ENCODE assay signal across 28 mouse cellular contexts in the genomic region with DNA sequence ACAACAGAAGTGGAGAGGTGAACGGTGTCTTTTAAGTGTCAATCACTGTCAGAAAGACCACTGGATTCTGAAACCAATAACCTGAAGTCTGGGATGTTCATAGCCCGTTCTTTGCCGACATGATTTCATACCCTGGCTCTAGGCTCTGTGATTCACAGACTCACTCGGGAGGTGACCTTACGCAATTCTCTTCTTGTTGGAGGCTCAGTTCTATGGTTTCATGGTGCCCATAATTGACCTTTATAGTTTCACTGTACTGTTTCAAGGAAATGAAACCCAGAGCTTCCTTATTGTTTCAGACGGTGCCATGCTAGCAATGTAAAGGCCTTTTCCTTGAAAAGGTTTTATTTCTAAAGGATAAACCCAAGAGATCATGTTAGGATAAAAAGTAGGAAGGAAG. TPM values are rescaled to one million over a fixed set of nuclear protein-coding genes. Genes with fewer than 3 reads are reported as not detected.
DNase-seq lines count a peak whose midpoint lies in the region; ATAC-seq and TF ChIP-seq lines count a peak whose summit lies in the region.
"Had no signal": no experiment of that assay in that cellular context is flagged by ENCODE, and none has a peak within 500 bp of the region (broad histone marks: within the 10 kb centered on the region; RNA-seq: fewer than 3 reads in every experiment).

No protein-coding gene starts in this region.

- peaks cover 57% of the 10 kb centered on the region for H3K4me1 ChIP-seq in cerebellum, adult 2 months (ENCODE audit: control insufficient read depth, insufficient read depth, low read length)
- 0 out of 2 replicates have a peak, but pooled peaks cover 5% of the 10 kb centered on the region for H3K4me1 ChIP-seq in intestine, embryonic 15.5 days (replicated peaks)
- H3K4me1 ChIP-seq: embryonic facial prominence, embryonic 12.5 days; limb, embryonic 15.5 days; stomach, embryonic 15.5 days had no signal

- no peak for TF ChIP-seq CTCF in cerebellum, adult 2 months (IDR thresholded peaks at IDR 0.05; ENCODE audit: borderline replicate concordance, insufficient read depth, low read depth, low read length)

- peak overlapping the region; percentile 73; the same call in 1 of the 2 replicates for H3K27ac ChIP-seq in cerebellum, adult 2 months (ENCODE audit: insufficient read depth, low read length)
- no peak overlapping the region for H3K27ac ChIP-seq in intestine, embryonic 15.5 days
- H3K27ac ChIP-seq: embryonic facial prominence, embryonic 12.5 days; hindbrain, embryonic 14.5 days; limb, embryonic 10.5 days; limb, embryonic 15.5 days; midbrain, embryonic 13.5 days; stomach, embryonic 15.5 days had no signal

- H3K9ac ChIP-seq in intestine, embryonic 15.5 days = no peak overlapping the region
- H3K9ac ChIP-seq: embryonic facial prominence, embryonic 12.5 days; hindbrain, embryonic 14.5 days; limb, embryonic 15.5 days; midbrain, embryonic 13.5 days; stomach, embryonic 15.5 days had no signal

- no peak for TF ChIP-seq POLR2A in cerebellum, adult 2 months (IDR thresholded peaks at IDR 0.05; ENCODE audit: borderline replicate concordance, insufficient read depth, low read length)

- no peak overlapping the region for H3K4me2 ChIP-seq in intestine, embryonic 15.5 days (replicated peaks)
- H3K4me2 ChIP-seq: embryonic facial prominence, embryonic 12.5 days; heart, embryonic 11.5 days; hindbrain, embryonic 14.5 days; limb, embryonic 15.5 days; midbrain, embryonic 13.5 days; stomach, embryonic 15.5 days had no signal

- 49% methylated on average over 6 of the region's 6 CpGs for WGBS in cerebellum, adult 2 months
- 78% methylated on average over 6 of the region's 6 CpGs for WGBS in intestine, embryonic 15.5 days

- H3K9me3 ChIP-seq in intestine, embryonic 15.5 days = no peaks in the 10 kb centered on the region
- H3K9me3 ChIP-seq: embryonic facial prominence, embryonic 12.5 days; limb, embryonic 10.5 days; limb, embryonic 15.5 days; midbrain, embryonic 13.5 days; stomach, embryonic 15.5 days had no signal

- no peaks in the 10 kb centered on the region for H3K27me3 ChIP-seq in cerebellum, adult 2 months (ENCODE audit: control insufficient read depth, insufficient read depth, low read length)
- no peaks in the 10 kb centered on the region for H3K27me3 ChIP-seq in intestine, embryonic 15.5 days (replicated peaks)
- H3K27me3 ChIP-seq: embryonic facial prominence, embryonic 12.5 days; limb, embryonic 15.5 days; midbrain, embryonic 13.5 days; Patski; stomach, embryonic 15.5 days had no signal

- no peaks in the 10 kb centered on the region for H3K36me3 ChIP-seq in intestine, embryonic 15.5 days
- H3K36me3 ChIP-seq: embryonic facial prominence, embryonic 12.5 days; limb, embryonic 10.5 days; limb, embryonic 15.5 days; midbrain, embryonic 13.5 days; stomach, embryonic 15.5 days had no signal

- DNase-seq in cerebellum, adult 2 months = peak in 1 of 2 experiments; percentile 26
- DNase-seq in 3T3-L1 (ENCODE audit: low read depth, low spot score) = peak; percentile 6
- no peak for DNase-seq in thymus, postnatal 36 days
- DNase-seq in adrenal gland, postnatal 4 days (ENCODE audit: low spot score in 2 of 2) = no peak
- DNase-seq: adrenal gland, postnatal 10 days; cerebellum, adult 8-10 months; cerebellum, postnatal 36 days; embryo, embryonic 11 days; gastrocnemius, postnatal 14 days; heart, adult 18-20 months; heart, postnatal 4 days; kidney, adult 2 months; kidney, postnatal 4 days; layer of hippocampus, postnatal 36 days; lung, postnatal 36 days had no signal

- H3K4me3 ChIP-seq in cerebellum, adult 2 months (replicated peaks; ENCODE audit: insufficient read depth, low read depth, low read length) = no peak overlapping the region
- H3K4me3 ChIP-seq in intestine, embryonic 15.5 days (replicated peaks) = no peak overlapping the region
- H3K4me3 ChIP-seq: embryonic facial prominence, embryonic 12.5 days; limb, embryonic 10.5 days; limb, embryonic 15.5 days; midbrain, embryonic 13.5 days; stomach, embryonic 15.5 days had no signal

- ATAC-seq in cerebellum, adult (ENCODE audit: insufficient number of reproducible peaks, low FRiP score, low TSS enrichment) = no peak
- peak; percentile 60 for ATAC-seq in intestine, embryonic 15.5 days
- peak; percentile 86 for ATAC-seq in monocyte, adult 5-6 weeks (replicated peaks; ENCODE audit: insufficient number of reproducible peaks, low FRiP score, low TSS enrichment, poor library complexity, severe bottlenecking)
- ATAC-seq: forebrain, embryonic 14.5 days; midbrain, embryonic 13.5 days; Patski had no signal

RNA-seq across cellular contexts. Expression of a gene that starts 9.4 kb away (rescaled TPM):
- polyA plus RNA-seq in cerebellum, adult 2 months (2012; rRNA removed) = 574 and 684 TPM in 2 replicates
- polyA plus RNA-seq in intestine, embryonic 15.5 days (2015; fragmentation: Nextera tagmentation; extraction: Ambion mirVana) = 19.7 and 20.8 TPM in 2 replicates
- total RNA-seq in monocyte, adult 5-6 weeks (2017) = 21.5 to 41.1 TPM (median 21.7 TPM) in 3 replicates
- 10 to 100 TPM; 10.7 to 11.1 TPM for total RNA-seq in adrenal gland, postnatal 4 days (2021)
- total RNA-seq: MEL had no signal
